Mouse (Mus musculus) brain, adult 10 weeks (tissue): ENCODE measurements around the gene Gm32742. TPM values are rescaled to one million over a fixed set of nuclear protein-coding genes. Genes with fewer than 3 reads are reported as not detected.

Experiments used
- polyA plus RNA-seq: library from polyadenylated mRNA; stranded (reverse); fragments of 350-450 nt; fragmentation: Illumina TruSeq; extraction: RNeasy Lipid Tissue Mini Kit (QIAGEN cat#74804); gene quantifications from one replicate; pipeline ENCODE4 v1.2.3, GENCODE M21; 2015; ENCODE audit warnings: low read depth, low replicate concordance

Gene Gm32742
- not detected for polyA plus RNA-seq

DNA sequence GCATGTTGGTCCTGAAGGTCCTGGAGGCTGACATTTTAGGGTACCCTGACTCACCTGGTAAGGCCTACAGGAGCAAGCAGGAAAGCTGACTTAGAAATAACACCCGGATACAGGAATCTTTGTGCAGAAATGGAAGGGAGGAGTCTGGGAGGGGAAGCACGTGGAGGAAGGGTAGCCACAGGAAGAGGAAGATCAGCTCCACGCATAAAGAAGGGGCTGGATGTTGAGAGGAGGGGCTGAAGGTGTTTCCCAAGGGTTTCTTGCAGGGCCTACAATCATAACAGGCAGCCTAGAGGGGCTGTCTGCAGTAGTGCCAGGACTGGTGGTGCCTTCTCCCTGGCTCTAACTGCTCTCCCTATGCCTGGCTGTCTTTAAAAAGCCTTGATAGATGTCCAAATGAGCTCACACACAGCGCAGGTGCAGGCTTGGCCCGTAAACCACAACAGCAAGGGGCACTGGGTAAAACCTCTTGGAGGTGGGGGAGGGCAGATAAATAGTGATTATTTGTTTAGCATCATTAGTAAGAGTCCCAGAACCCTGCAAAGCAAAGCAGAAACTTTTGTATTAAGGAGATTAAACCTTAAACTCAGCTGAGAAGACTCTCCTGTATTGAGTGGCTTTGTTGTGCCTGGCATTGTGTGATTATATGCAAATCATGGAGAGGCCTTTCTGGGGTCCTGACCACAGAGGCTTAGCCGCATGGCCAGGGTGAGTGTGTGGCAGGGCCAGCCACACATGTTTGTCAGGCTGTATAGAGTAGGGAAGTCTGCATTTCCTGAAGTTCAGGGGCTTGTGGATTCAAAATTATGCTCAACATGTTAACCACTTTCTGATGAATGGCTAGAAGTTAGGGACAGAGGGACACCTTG is at the start of gene Gm32742:
TSS of gene Gm32742 (minus strand) at position 206 of the 869 bp plus-strand sequence.

DNA sequence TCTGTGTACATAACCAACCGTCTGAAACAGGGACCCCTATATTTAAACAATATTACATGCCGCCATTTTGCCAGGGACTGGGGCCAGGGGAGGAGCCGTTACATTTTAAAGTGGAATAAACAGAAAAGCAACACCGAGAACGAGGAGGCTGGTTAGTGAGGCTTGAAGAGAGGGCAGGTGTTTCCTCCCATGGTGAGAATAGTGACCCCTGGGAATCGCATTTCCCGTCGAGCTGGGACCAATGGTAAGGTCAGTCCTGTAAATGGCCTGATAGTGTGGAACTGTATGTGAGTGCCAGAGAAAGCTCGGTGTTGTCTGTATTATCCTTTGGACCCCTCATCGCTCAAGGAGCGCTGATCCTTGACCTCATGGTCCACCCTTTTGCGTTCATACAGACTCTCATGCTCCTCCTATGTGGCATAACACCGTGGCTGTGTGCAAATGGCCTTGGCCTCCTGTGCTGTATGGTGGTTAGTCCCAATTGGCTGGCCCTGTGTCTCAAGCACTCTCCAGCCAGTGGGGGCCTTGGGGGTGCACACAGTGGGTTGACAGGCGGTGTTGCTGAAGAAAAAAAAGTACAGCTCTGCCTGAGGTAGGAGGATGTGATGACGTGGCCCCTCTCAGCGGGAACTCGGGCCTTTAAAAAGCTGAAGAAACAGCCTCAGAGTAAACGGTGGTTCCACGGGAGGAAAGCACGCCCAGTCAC is 47.9 kb upstream of the Gm32742 start, which contains the start of gene Pou2af1:
TSS of gene Pou2af1 (plus strand) at position 686 of the 706 bp plus-strand sequence.

GRCm38 (mm10) chr9:51101756-51102425 is 63.4 kb downstream of the Gm32742 start, which contains the start of gene 4833427G06Rik:
Gene 4833427G06Rik, minus strand, starts transcription at chr9:51102078.

Other genes with a start within 250 kb of the Gm32742 start
- gene Sik2, start 156.4 kb downstream of the Gm32742 start, polyA plus RNA-seq: 20.4 TPM
- not detected for gene Btg4, start 104.6 kb downstream of the Gm32742 start, polyA plus RNA-seq
- gene Layn, start 88.4 kb downstream of the Gm32742 start, polyA plus RNA-seq: 10.4 TPM
- 1.4 TPM for gene 4833427G06Rik, start 63.4 kb downstream of the Gm32742 start, polyA plus RNA-seq
- gene Pou2af1, start 48.2 kb upstream of the Gm32742 start, polyA plus RNA-seq: not detected
- 2.5 TPM for gene Colca2, start 113.1 kb upstream of the Gm32742 start, polyA plus RNA-seq
- gene 1810046K07Rik, start 163.4 kb upstream of the Gm32742 start, polyA plus RNA-seq: not detected